Mouse (Mus musculus) layer of hippocampus, postnatal 36 days (tissue): ENCODE data around the gene Krtap4-2. TPM values are rescaled to one million over a fixed set of nuclear protein-coding genes. Genes with fewer than 3 reads are reported as not detected.

Source experiments
- DNase-seq, 2 experiments: peaks; one replicate each; pipeline ENCODE4 v3.0.0; 2022
- total RNA-seq, 2 experiments: library from RNA; stranded (reverse); gene quantifications; 2 replicates each; pipeline ENCODE4 v1.2.3; 2021

Gene Krtap4-2
- total RNA-seq, 2 experiments from 2014 or later, result not detected

DNA sequence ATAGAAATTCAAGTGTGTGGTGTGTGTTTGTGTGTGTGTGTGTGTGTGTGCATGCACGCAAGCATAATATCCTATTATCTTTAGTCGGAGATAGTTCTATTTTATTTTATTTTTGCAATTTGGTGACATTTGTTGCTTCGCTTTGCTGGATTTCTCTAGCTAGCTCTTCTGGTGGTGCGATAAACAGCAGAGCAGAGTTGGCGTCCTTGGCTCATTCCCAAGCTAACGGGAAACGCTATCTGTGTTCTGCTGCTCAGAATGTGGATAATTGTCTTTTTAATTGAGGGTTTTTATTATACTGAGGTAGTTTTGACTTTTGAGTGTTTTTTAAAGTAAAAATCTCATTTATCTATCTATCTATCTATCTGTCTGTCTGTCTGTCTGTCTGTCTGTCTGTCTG lies 49.8 kb downstream of the Krtap4-2 start:
- DNase-seq, result peak; percentile 41 to 49

Other genes starting within 250 kb of the Krtap4-2 start
- gene Krt10, start 245.7 kb downstream of the Krtap4-2 start, total RNA-seq, result 10 to 100 TPM; 15.3 to 17.5 TPM
- under 1 TPM; 0.61 to 0.97 TPM for gene Krt12, start 212.8 kb downstream of the Krtap4-2 start, total RNA-seq
- not detected for gene Krt20, start 196.9 kb downstream of the Krtap4-2 start, total RNA-seq
- not detected for gene Krt23, start 141.9 kb downstream of the Krtap4-2 start, total RNA-seq
- gene Krt39, start 113.7 kb downstream of the Krtap4-2 start, total RNA-seq, result not detected
- not detected for gene Krt40, start 91.9 kb downstream of the Krtap4-2 start, total RNA-seq
- gene Krtap3-3, start 84.2 kb downstream of the Krtap4-2 start, total RNA-seq, result not detected
- not detected for gene Krtap3-2, start 78.2 kb downstream of the Krtap4-2 start, total RNA-seq
- not detected for gene Gm11939, start 75.6 kb downstream of the Krtap4-2 start, total RNA-seq
- gene Krtap3-1, start 68.5 kb downstream of the Krtap4-2 start, total RNA-seq, result not detected
- not detected for gene Krtap1-5, start 54.1 kb downstream of the Krtap4-2 start, total RNA-seq
- gene Krtap1-4, start 51.4 kb downstream of the Krtap4-2 start, total RNA-seq, result not detected
- not detected for gene Krtap1-3, start 43.7 kb downstream of the Krtap4-2 start, total RNA-seq
- gene Krtap9-3, start 37.0 kb downstream of the Krtap4-2 start, total RNA-seq, result not detected
- gene Gm11938, start 31.8 kb downstream of the Krtap4-2 start, total RNA-seq, result not detected
- gene Gm11937, start 24.9 kb downstream of the Krtap4-2 start, total RNA-seq, result not detected
- not detected for gene Krtap2-4, start 20.2 kb downstream of the Krtap4-2 start, total RNA-seq
- gene Gm11562, start 14.6 kb downstream of the Krtap4-2 start, total RNA-seq, result not detected
- gene Krtap4-1, start 6.8 kb downstream of the Krtap4-2 start, total RNA-seq, result not detected
- gene Krtap4-7, start 9.0 kb upstream of the Krtap4-2 start, total RNA-seq, result not detected
- gene Gm11555, start 15.2 kb upstream of the Krtap4-2 start, total RNA-seq, result not detected
- not detected for gene Gm11563, start 23.9 kb upstream of the Krtap4-2 start, total RNA-seq
- not detected for gene Krtap4-6, start 30.9 kb upstream of the Krtap4-2 start, total RNA-seq
- gene Gm14190, start 55.7 kb upstream of the Krtap4-2 start, total RNA-seq, result not detected
- gene Gm14180, start 99.2 kb upstream of the Krtap4-2 start, total RNA-seq, result not detected
- not detected for gene Gm11595, start 137.8 kb upstream of the Krtap4-2 start, total RNA-seq
- not detected for gene Krtap4-8, start 145.6 kb upstream of the Krtap4-2 start, total RNA-seq
- gene Krtap4-9, start 150.1 kb upstream of the Krtap4-2 start, total RNA-seq, result not detected
- gene Gm11596, start 158.4 kb upstream of the Krtap4-2 start, total RNA-seq, result not detected
- gene Gm11569, start 163.8 kb upstream of the Krtap4-2 start, total RNA-seq, result not detected
- gene Gm11554, start 169.4 kb upstream of the Krtap4-2 start, total RNA-seq, result not detected
- gene Krtap4-13, start 174.8 kb upstream of the Krtap4-2 start, total RNA-seq, result not detected
- not detected for gene Gm11564, start 180.6 kb upstream of the Krtap4-2 start, total RNA-seq
- gene 2300003K06Rik, start 203.0 kb upstream of the Krtap4-2 start, total RNA-seq, result not detected
- not detected for gene Krtap4-16, start 216.5 kb upstream of the Krtap4-2 start, total RNA-seq
- not detected for gene Gm11568, start 222.8 kb upstream of the Krtap4-2 start, total RNA-seq
- gene Gm11559, start 229.4 kb upstream of the Krtap4-2 start, total RNA-seq, result not detected
- gene Krtap9-1, start 238.3 kb upstream of the Krtap4-2 start, total RNA-seq, result not detected
- not detected for gene Gm11567, start 244.1 kb upstream of the Krtap4-2 start, total RNA-seq